Mouse (Mus musculus) T-cell, adult 2 months (primary cell): Measurements from ENCODE around the gene Efcab11.
A peak's percentile ranks its signal among the peaks of the same experiment; 100 is the strongest.

ENCODE experiments used
- DNase-seq: peaks from one replicate; pipeline ENCODE4 v3.0.0; 2022; ENCODE audit warnings: low spot score

The Efcab11 gene

DNA sequence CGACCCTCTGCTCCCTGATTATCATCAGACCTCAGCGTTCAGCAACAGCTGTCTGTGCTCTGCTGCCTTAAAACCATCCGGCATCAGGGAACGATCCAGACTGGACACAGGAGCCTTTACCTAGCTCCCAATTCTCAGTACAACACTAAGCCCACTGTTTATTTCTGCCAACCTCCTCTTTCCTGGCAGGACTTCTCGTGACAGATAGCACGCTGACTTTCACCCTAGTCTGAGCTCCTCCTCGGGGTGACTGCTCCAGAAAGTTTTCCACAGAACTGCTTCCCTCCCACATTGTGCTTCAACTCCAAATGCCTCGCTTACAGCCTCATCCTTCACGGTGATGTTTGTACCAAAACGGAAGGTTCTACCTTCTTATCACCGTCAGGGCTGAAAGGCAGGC lies 131.3 kb downstream of the Efcab11 start:
- DNase-seq = no peak

- DNase-seq = no peak
These were observed 134.8 kb downstream of the Efcab11 start for GRCm38 (mm10) chr12:99749391-99749790.

GRCm38 (mm10) chr12:99741631-99742030 lies 142.6 kb downstream of the Efcab11 start:
- peak; percentile 23 for DNase-seq

- DNase-seq = no peak
These were observed 145.0 kb downstream of the Efcab11 start for GRCm38 (mm10) chr12:99739211-99739610.

GRCm38 (mm10) chr12:99738256-99738655 lies 146.0 kb downstream of the Efcab11 start:
- DNase-seq = no peak

DNA sequence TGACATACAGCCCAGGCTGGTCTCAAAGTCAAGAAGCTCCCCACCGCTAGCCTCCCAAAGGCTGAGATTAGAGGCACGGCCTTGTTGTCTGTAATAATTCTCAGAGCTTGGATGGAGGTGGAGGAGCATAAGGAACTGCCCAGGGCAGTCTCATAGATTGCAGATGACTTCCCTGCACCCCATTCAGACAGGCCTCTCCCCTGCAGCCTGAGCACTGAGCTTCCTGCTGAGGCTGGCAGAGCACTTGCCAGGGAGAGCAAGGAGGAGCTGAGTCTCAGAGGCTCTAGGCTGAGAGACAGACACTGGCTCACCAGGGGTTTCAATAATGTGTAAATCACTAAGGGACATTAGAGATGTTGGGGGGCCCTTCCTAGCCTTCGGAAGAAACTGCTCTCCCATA lies 147.3 kb downstream of the Efcab11 start:
- DNase-seq = no peak

GRCm38 (mm10) chr12:99735172-99735571 lies 149.1 kb downstream of the Efcab11 start:
- DNase-seq = no peak

DNA sequence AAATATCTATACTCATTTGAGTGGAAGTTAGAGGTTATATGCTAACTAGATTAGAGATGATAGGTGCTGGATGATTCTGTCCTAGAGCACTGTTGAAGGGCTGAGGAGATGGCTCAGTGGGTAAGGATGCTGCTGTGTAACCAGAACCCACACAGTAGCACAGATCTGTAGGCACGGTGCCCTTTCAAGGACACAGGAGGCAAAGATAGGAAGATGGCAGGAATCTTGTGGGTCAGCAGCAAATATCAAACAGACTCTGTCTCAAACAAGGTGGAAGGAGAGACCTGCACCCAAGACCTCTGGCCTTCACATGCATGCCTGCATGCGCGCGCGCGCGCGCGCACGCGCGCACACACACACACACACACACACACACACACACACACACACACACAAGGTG lies 160.0 kb downstream of the Efcab11 start:
- DNase-seq = no peak

DNA sequence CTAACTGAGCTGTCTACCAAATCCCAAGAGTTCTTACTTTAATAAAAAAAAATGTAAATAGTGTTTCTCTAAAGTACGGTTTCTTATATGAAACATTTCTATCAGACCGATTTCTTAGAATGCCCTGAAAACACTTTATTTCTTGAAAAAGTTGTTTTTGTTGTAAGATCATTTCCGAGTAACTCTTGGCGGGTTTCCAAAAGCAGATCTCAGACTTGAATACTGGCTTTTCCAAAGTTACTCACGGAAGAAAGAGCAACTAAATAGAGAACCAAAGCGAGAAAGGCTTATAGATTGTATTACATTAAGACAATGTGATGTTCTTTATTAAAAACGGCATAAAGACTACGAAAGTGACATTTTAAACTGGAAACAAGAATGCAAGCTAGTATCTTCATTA lies 160.4 kb downstream of the Efcab11 start:
- no peak for DNase-seq

DNA sequence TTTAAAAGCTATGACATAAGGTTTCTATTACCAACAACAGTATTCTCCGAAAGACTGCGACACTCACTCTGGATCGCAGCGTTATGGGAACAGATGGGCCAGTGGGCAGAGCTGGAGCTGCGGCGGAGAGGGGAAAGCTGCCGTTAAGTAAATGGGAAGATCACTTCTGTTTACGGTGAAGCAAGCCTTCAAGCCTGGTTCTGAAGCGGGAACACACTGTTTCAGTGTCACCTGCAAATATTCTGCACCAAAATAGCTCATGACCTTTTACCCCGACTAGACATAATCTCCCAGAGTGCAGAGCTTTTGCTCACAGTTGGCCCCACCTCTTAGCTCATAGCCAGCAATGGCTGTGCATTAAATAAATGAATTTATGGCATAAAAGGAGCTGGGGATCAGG lies 162.9 kb downstream of the Efcab11 start:
- no peak for DNase-seq

DNA sequence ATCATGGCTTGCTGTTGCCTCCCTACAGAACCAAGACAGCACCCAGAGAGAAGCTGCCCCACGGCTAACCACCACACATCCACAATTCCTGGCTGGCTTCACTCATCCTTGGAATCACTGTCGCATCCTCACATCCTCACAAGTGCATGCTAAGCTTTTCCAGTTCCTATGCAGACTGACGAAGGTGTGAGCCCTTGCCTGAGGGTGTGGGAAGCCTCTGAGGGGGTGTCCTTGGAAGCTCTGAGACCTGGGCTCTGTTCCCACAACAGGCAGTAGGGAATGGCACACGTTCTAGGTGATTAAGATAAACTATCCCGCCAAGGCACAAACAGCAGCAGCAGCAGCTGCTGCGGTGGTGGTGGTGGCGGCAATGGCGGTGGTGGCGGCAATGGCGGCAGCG lies 164.5 kb downstream of the Efcab11 start:
- no peak for DNase-seq

DNA sequence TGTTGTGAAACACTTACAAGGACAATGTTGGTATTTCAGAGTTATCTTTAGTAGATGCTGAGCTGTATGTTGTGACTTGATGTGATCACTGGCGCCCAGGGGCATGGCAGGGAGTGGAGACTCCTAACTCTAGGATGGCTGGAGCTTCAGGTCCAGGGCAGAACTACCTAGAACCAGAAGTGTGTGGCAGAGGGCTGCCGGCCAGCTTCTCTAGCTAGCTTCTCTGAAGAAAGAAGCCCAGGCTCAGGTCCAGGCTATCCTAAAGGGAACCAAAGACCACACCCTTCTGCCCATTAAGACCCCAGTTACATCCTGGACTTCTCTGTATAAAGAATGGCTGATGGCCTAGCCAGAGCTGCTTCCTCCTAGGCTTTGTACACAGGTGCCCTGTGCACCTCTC lies 166.1 kb downstream of the Efcab11 start:
- DNase-seq = no peak

DNA sequence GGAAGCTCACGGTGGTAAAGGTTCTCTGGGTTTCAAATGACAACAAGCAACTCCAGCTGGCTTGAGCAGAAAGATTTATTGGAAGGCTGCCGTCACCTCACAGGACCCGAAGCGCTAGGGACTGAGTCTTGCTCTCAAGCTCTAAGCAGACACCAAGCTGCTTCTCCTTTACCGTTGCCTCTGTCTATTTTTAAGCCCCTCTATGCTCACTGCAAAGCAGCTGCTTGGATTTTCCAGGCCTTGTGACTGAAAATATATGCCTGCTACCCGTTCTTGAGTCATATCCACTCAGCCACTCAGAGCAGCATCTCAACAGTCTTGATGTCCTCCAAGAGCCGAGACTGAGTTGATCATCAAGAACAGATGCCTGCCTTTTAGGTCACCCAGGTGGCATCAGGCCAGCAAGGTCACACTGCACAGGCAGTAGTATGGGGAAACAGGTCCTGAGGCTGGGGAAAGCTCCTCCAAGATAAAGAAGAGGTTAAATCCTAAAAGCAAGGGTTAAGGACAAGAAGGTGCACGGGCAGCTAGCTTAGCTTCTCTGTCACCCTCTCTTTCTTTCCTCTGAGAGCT lies 168.1 kb downstream of the Efcab11 start:
- no peak for DNase-seq

GRCm38 (mm10) chr12:99715129-99716037 lies 168.9 kb downstream of the Efcab11 start:
- no peak for DNase-seq

DNA sequence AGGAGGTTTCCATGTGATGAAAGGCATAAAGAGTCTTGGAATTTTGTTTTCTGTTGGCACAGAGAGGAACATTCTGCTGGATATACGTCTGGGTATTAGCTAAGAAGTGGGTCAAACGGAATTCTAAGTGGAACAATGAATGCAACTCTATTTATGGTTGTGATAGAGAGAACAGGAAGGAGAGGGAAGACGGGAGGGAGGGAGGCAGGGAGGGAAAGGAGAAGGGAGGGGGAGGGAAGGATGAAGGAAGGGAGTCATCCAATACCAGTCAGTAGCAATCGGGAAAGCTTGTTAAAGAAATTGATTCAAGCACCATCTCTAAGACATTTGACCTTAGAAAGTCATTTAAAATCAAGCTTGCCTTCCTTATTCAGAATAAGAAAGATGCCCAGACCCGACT lies 172.0 kb downstream of the Efcab11 start:
- no peak for DNase-seq

DNA sequence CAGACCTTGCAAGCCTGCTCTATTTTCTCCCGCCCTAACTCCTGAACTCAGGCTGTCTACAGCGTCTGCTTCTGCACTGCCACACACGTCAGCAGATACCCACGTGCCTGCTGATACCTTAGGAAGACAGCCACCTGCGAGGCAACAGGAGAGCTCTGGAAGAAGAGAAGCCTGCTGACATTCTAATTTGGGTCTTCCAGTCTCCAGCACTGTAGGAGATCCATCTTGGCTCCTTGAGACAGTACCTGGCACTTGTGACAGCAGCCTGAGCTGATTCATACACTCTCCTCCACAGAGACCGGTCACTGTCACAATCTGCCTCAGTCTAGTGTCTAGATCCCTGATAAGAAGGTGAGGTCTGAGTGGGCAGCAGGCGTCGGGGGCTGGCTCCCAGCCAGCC lies 182.0 kb downstream of the Efcab11 start:
- DNase-seq = no peak

DNA sequence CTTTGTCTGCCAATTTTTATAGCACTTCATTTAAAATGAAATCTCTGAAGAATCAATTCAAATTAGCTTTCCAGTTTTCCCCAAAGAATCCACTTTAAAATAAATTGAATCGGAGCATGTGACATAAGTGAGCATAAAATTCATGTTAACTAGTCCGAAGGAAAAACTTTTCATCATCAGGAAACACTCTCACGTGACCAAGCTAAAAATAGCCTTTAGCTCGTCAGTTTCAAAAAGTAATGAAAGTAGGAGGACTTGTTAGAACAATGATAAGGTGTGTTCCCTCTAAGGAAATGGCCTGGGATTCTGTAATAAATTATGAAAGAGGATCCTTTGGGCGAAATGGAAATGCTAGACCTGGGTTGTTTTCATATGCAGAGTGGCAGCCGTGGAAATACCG lies 183.9 kb downstream of the Efcab11 start:
- DNase-seq = no peak

DNA sequence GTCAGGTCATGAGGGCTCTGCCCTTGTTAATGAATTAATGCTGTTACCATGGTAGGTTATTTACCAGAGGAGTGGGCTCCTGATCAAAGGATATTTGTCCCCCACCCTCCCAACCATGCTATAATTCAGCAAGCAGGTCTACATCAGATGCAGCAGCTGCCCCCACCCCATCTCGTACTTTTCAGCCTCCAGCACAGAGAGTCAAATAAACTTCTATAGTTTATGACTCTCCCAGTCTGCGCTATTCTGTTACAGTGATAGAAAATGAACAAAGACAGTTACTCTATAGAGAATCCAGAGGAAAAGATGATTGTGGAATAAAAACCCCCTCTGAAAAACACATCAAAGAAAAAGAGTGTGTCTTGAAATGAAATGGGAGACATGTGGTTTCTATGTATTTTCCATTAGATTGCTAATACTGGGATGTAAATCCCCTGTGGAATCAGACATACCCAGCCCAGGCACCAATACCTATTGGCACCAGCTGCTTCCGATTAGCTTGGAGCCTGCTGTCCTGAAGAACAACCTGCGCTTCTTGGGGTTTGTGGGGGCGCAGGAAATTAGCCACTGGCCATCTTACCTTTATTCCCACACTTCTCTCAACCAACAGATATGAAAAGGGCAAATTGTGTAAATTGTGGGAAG lies 184.7 kb downstream of the Efcab11 start:
- no peak for DNase-seq

DNA sequence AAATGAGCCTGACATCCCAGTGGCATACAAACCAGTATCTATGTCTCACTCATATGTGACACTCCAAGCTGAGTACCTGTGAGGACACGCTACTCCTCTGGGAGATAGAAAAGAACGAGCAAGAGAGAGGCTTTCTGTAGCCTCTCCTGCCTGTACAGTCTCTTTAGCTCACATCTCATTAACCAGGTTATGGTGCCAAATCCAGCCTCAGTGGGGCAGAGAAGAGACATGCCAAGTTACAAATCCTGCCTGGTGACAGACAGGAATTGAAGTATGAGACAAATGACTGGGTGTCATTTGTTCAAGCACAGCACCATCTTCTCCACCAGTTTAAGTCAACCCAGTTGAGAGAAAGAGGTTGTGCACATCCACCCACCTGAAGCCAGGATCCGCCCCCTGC lies 190.2 kb downstream of the Efcab11 start:
- DNase-seq = no peak

DNA sequence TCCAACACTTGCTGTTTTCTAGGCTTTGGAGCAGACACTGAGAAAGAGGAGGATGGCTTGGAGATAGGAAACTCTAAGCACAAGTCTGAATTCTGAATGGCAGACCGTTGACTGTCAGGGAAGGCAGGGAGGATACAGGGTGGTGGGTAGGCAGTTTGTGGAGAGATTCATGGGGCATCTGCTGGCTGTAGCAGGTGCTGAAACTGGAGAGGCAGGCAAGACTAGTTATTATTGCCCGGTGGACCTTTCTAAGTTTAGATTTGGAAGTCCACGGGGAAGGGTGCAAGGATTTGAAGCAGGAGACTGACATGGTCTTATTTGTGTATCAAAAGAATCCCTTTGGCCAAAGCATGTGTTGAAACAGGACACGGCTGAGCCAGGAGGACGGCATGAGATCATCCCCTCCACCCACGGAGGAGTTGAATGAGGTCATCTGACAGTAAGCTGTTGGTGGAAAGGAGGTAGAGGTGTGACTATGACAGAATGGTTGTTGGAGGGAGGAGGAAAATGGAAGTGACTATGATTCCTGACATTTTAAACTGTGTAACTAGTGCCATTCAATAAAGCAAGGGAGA lies 197.7 kb downstream of the Efcab11 start:
- no peak for DNase-seq

DNA sequence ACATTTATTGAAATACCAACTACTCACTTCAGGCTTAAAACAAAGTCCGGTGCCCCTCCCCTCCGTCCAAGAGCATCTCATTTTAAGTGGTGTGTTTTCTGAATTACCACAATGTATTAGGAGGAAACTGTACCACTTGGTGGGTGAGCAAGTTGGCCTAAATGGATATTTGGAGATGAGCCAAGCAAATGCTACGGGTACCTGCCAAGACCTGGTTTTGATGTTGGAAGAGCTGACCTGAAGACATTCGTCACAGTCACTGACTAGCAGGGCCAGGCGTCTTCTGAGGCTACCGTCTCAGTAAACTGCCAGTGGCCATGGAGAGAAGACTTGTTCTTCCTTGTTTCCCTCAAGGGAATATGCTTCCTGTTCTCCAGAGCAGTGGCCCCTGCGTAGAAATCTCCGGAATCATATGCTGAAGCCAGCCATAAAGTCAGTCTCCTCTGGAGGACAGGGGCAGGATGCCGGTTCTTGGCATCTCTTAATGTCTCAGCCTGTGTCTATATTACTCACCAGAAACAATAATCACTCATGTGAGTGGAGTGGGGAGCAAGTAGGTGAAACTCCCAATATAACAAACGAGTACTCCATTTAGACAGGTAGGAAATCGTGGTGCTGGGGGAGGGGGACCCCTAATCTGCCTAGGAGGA lies 198.7 kb downstream of the Efcab11 start:
- DNase-seq = no peak

DNA sequence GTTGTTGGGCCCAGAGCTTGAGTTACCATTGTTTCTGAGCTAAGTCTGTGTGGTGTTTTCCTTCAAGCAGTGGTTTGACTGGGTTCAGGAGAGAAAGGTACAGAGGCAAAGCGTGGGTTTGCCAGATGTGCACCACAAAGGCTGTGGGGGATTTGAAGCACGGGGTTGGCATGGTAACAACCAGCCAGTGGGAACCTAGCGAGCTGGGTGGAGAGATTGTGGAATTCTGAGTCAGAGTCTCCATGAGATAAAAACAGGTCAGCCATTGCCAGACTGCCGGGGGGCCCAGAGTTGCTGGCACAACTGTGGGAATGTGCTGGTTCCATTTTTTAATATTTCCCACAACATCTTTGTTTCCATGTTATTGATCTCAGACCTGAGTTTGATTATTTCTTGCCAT lies 202.6 kb downstream of the Efcab11 start:
- DNase-seq = no peak

DNA sequence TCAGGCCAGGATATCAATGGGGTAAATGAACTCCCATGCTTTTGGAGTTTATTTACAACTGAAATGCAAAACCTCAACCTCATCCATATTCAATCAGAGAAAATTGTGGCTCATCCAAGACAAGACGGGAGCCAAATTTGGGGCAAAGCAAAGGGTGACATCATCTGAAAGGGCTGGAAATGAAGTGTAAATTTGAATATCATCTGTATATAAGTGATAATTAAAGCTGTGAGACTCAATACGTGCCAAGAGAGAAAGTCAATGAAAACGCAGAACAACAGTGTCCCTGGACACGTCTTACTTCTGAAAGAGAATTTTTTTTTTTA lies 212.4 kb downstream of the Efcab11 start:
- no peak for DNase-seq
